Mouse (Mus musculus) layer of hippocampus, adult 6 months (tissue): ENCODE data around the gene C2cd4d. TPM values are rescaled to one million over a fixed set of nuclear protein-coding genes. Genes with fewer than 3 reads are reported as not detected.

ENCODE experiments used
- long read RNA-seq, 2 experiments: library from polyadenylated mRNA; unstranded; transcript quantifications; one replicate each; pipeline ENCODE4 v2.0.0; 2019 to 2020
- polyA plus RNA-seq: library from polyadenylated mRNA; unstranded; fragments of <200 nt; fragmentation: Nextera tagmentation; gene quantifications from 2 replicates; pipeline ENCODE4 v1.2.3, GENCODE M21; 2021

The C2cd4d gene
- 0.10 and 0.18 TPM in 2 replicates for polyA plus RNA-seq
- long read RNA-seq, experiment 1: 0 reads
- long read RNA-seq, experiment 2, partial matches to known transcripts: 0 of 1 reads
- long read RNA-seq, experiment 2, other reads (novel, unspliced or antisense): 0 of 1 reads

DNA sequence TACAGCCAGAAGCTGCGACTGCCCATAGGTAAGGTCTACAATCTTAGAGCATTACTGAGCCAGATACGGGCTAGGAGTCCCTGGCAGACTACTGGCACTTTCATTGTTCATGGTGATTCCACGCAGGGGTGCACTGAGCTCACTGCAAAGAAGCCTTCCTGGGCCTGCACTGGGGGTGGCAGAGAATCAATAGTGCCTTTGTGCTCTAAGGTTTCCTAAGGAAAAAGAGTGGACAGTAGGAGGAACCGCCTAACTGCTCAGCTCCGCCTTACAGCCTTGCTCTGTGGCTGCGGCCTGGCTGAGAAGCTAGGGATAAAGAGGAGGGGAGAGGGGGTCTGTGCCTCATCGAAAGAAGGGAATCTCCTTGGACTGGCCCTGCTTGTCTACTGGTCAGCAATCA is at the start of gene C2cd4d:
Gene C2cd4d (plus strand): TSS at position 301 of the 400 bp plus-strand sequence.

DNA sequence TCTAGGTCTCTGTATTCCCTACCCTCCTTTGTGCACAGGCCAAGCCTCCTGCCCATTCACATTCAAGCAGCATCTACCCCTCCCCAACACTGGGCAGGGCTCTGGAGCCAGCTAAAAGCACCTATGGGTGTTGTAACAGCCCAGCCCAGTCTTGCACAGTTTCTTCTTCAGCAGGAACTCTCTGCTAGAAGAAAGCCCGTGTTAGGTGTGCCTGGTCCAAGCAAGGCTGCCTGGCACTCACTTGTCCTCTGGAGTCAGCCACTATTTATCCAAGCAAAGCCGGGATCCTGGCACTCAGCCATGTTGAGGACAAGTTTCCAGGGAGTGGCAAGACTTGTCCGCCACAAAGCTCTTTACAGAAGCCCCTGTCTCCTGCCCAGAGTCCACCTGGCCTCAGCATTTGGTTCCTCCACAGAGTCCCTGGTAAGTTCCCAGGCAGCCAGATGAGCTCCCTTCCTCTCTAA is 20.2 kb upstream of the C2cd4d start, which contains the start of gene Them5:
Gene Them5 (plus strand): TSS at position 141 of the 464 bp plus-strand sequence.

DNA sequence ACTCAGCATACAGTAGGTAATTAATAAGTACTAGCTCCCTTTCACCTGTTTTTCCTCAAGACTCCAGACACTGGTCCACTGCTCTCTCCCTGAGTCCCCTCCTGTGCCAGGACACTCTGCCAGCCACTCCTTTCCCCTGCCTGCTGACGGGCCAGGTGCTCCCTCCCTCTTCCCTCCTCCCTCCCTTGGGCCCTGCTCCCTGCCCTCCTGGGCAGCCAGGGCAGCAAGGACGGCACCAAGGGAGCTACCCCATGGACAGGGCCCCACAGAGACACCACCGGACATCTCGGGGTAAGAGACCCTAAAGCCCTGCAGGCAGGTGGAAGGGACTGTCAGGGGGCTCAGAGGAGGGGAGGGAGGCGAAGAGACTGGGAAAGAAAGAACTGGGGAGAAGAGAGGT is 10.4 kb downstream of the C2cd4d start, which contains the start of gene Rorc:
Gene Rorc (plus strand): TSS at position 154 of the 400 bp plus-strand sequence.

DNA sequence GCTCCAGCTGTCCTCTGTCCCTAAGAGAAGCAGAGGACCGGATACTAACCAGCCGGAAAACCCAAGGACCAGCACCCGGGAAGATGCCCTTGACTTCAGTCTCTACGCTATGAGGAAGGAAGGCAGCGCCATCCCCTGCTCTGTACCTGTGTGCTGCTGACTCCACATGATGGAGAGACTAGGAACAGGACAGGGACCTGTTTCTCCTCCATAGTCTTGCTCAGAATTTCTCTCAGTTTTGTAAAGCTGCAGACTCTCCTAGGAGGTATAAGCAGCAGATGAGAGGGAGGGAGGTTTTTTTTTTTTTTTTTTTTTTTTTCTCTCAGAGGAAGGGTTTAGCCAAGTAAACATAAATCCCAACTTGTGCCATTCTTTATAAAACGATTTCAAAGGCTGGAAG is 36.0 kb downstream of the C2cd4d start, which contains the start of gene Lingo4:
Gene Lingo4 (plus strand): TSS at position 301 of the 400 bp plus-strand sequence.

DNA sequence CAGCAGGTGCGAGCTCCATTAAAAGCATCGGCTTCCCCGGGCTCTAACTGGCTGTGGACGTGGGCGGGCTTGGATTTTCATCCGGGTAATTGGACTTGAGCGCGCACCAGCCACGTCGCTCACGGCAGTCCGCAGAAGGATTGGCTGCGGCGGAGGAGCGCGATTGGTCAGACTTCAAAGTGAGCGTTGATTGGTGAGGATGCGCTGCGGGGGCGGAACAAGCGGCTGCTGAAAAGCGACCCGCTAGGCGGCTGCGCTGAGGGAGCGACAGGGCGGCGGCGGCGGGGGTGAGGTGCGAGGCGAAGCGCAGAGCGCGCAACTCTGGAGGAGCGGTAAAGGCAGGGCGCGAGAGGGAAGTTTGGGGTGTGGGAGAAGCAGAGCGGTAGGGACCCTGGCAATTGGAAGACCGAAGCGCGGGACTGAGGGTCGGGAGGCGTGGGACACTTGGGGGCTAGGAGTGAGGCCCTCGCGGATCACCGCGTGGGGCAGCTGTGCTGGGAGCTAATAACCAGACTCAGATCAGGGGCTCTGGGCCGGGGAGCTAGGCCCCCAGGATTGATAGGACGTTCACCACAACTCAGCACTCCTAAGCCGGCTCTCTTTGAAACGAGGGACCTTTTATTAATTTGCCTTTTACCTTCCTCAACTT is 50.9 kb downstream of the C2cd4d start, which contains the start of gene Tdrkh:
Gene Tdrkh (plus strand): TSS at position 243 of the 649 bp plus-strand sequence.

Other genes starting within 250 kb of the C2cd4d start
- gene Gm10696, start 184.2 kb upstream of the C2cd4d start, polyA plus RNA-seq: not detected in 2 replicates
- gene Gm5286, start 165.7 kb upstream of the C2cd4d start, polyA plus RNA-seq: not detected in 2 replicates
- not detected in 2 replicates for gene Gm4778, start 98.4 kb upstream of the C2cd4d start, polyA plus RNA-seq
- 28.1 and 31.6 TPM in 2 replicates for gene Them4, start 52.3 kb upstream of the C2cd4d start, polyA plus RNA-seq
- gene Them5, start 20.3 kb upstream of the C2cd4d start, polyA plus RNA-seq: 0.11 and 0.19 TPM in 2 replicates
- 3.0 and 3.4 TPM in 2 replicates for gene Rorc, start 10.4 kb downstream of the C2cd4d start, polyA plus RNA-seq
- gene Lingo4, start 36.1 kb downstream of the C2cd4d start, polyA plus RNA-seq: 0.33 and 0.48 TPM in 2 replicates
- gene Tdrkh, start 50.8 kb downstream of the C2cd4d start, polyA plus RNA-seq: 19.0 and 20.4 TPM in 2 replicates
- gene Mrpl9, start 80.9 kb downstream of the C2cd4d start, polyA plus RNA-seq: 52.0 and 53.6 TPM in 2 replicates
- 0.15 and 0.30 TPM in 2 replicates for gene Oaz3, start 81.5 kb downstream of the C2cd4d start, polyA plus RNA-seq
- 39.6 and 54.1 TPM in 2 replicates for gene Celf3, start 115.9 kb downstream of the C2cd4d start, polyA plus RNA-seq
- 19.6 and 24.8 TPM in 2 replicates for gene Riiad1, start 117.9 kb downstream of the C2cd4d start, polyA plus RNA-seq
- gene Snx27, start 220.3 kb downstream of the C2cd4d start, polyA plus RNA-seq: 33.7 TPM in 2 replicates